Mouse (Mus musculus): ENCODE measurements around the gene Nrarp.

- TF ChIP-seq POLR2A (IDR thresholded peaks at IDR 0.05; ENCODE audit: borderline replicate concordance, extremely low read depth, low read depth, low read length) = no peak
- no peak for TF ChIP-seq CTCF (IDR thresholded peaks at IDR 0.05; ENCODE audit: insufficient read depth, low read length)
These were observed 46.3 kb downstream of the Nrarp start for GRCm38 (mm10) chr2:25226864-25227263.
